8 mouse cellular contexts compared by ENCODE assay signal in the genomic region with DNA sequence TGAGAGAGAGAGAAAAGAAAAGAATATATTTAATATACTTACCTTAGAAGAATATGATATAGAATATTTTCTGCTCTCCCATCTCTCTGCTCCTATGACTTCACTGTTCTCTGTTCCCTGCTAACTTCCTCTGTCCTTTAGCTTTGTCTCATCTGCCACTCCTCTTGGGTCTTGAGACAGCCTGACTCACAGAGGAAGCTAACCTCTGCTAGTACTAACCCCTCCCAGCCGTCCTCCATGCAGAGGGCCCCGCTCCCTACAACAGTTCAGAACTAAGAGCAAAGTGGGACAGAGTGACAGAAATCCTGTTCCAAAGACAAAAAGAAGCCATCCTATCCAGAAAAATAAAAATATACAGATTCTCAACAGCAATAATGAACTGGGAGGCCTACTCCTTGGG. TPM values are rescaled to one million over a fixed set of nuclear protein-coding genes. Genes with fewer than 3 reads are reported as not detected.
DNase-seq lines count a peak whose midpoint lies in the region; ATAC-seq and TF ChIP-seq lines count a peak whose summit lies in the region.

A gene (minus strand): TSS at position 126 of the 400 bp plus-strand sequence.

- H3K36me3 ChIP-seq in ES-E14 (ENCODE audit: control insufficient read depth, insufficient read depth, low read length, poor library complexity, severe bottlenecking), result no peaks in the 10 kb centered on the region
- no peaks in the 10 kb centered on the region for H3K36me3 ChIP-seq in forebrain, postnatal 0 days (ENCODE audit: insufficient read depth)
- no peaks in the 10 kb centered on the region for H3K36me3 ChIP-seq in midbrain, embryonic 15.5 days (replicated peaks)

- in situ Hi-C loops in ES-E14 (cut with MboI; ENCODE audit: low sequenced_read_pairs in 2 of 2, unreplicated experiment in 2 of 2), result no loop called here

- no peak within 1 kb of the TSS for H3K9ac ChIP-seq in ES-E14 (ENCODE audit: insufficient read depth, low read depth, low read length, poor library complexity, severe bottlenecking)
- no peak within 1 kb of the TSS for H3K9ac ChIP-seq in forebrain, postnatal 0 days
- no peak within 1 kb of the TSS for H3K9ac ChIP-seq in midbrain, embryonic 15.5 days

- 93% methylated on average over 2 of the region's 2 CpGs for WGBS in forebrain, postnatal 0 days
- WGBS in midbrain, embryonic 15.5 days, result 90% methylated on average over 2 of the region's 2 CpGs

- DNase-seq in adrenal gland, adult 18-20 months (ENCODE audit: low spot score in 2 of 2), result no peak
- DNase-seq in adrenal gland, adult (ENCODE audit: inconsistent age in 2 of 2, low spot score in 1 of 2), result no peak
- no peak for DNase-seq in ES-E14 (ENCODE audit: low read depth, low spot score)
- no peak for DNase-seq in forebrain, postnatal 0 days
- no peak for DNase-seq in layer of hippocampus, postnatal 36 days
- no peak for DNase-seq in yolk sac, embryonic 10.5 days (ENCODE audit: low spot score)
- DNase-seq in kidney, postnatal 25 days, result no peak

- TF ChIP-seq CTCF in forebrain, postnatal 0 days (IDR thresholded peaks at IDR 0.05; ENCODE audit: low read depth), result no peak

- H3K27me3 ChIP-seq in forebrain, postnatal 0 days (ENCODE audit: insufficient read depth, low read length), result no peaks in the 10 kb centered on the region
- H3K27me3 ChIP-seq in midbrain, embryonic 15.5 days (replicated peaks), result no peaks in the 10 kb centered on the region

- H3K27ac ChIP-seq in ES-E14 (ENCODE audit: insufficient read depth, low read depth, low read length, poor library complexity, severe bottlenecking), result no peak within 1 kb of the TSS
- no peak within 1 kb of the TSS for H3K27ac ChIP-seq in forebrain, postnatal 0 days (ENCODE audit: low read depth, low read length)
- no peak within 1 kb of the TSS for H3K27ac ChIP-seq in midbrain, embryonic 15.5 days

- ATAC-seq in forebrain, postnatal 0 days, result no peak
- no peak for ATAC-seq in midbrain, embryonic 15.5 days (replicated peaks)

- H3K4me3 ChIP-seq in ES-E14 (ENCODE audit: insufficient read depth in 1 of 2, low read depth in 1 of 2, low read length in 2 of 2, poor library complexity in 1 of 2, severe bottlenecking in 1 of 2), result no peak within 1 kb of the TSS
- H3K4me3 ChIP-seq in forebrain, postnatal 0 days (ENCODE audit: low read depth, low read length), result no peak within 1 kb of the TSS
- H3K4me3 ChIP-seq in midbrain, embryonic 15.5 days, result no peak within 1 kb of the TSS

- H3K9me3 ChIP-seq in ES-E14 (ENCODE audit: control insufficient read depth, insufficient read depth, low read depth, low read length), result no peaks in the 10 kb centered on the region
- no peaks in the 10 kb centered on the region for H3K9me3 ChIP-seq in forebrain, postnatal 0 days (ENCODE audit: low read length)
- no peaks in the 10 kb centered on the region for H3K9me3 ChIP-seq in midbrain, embryonic 15.5 days

- H3K4me2 ChIP-seq in forebrain, postnatal 0 days (ENCODE audit: low read depth), result no peak within 1 kb of the TSS
- H3K4me2 ChIP-seq in midbrain, embryonic 15.5 days, result no peak within 1 kb of the TSS

- H3K4me1 ChIP-seq in ES-E14 (ENCODE audit: control insufficient read depth in 2 of 2, insufficient read depth in 2 of 2, low read length in 2 of 2, poor library complexity in 1 of 2), result peaks cover 2 to 7% of the 10 kb centered on the region in 2 experiments; a peak in 2 of 4 replicates
- 0 out of 2 replicates have a peak, but pooled peaks cover 5% of the 10 kb centered on the region for H3K4me1 ChIP-seq in forebrain, postnatal 0 days (ENCODE audit: insufficient read depth)
- H3K4me1 ChIP-seq in midbrain, embryonic 15.5 days, result peaks cover 8% of the 10 kb centered on the region; the same call in 1 of the 2 replicates

TF ChIP-seq in ES-E14, 5 proteins besides CTCF, POLR2A, EP300 and RAD21:
- no peak for TF ChIP-seq ZC3H11A (IDR thresholded peaks at IDR 0.05; ENCODE audit: borderline replicate concordance, low read depth, low read length)
- TF ChIP-seq HCFC1 (IDR thresholded peaks at IDR 0.05; ENCODE audit: borderline replicate concordance, insufficient read depth, low read length), result no peak
- TF ChIP-seq ZNF384 (IDR thresholded peaks at IDR 0.05; ENCODE audit: low read depth, low read length), result no peak
- no peak for TF ChIP-seq MAFK (IDR thresholded peaks at IDR 0.05; ENCODE audit: insufficient read depth, low read depth, low read length)
- no peak for TF ChIP-seq CHD2 (IDR thresholded peaks at IDR 0.05; ENCODE audit: low read depth, low read length)

RNA-seq across cellular contexts. Expression of the gene that starts here (rescaled TPM):
- 10 to 100 TPM; 11.7 to 12.9 TPM for total RNA-seq in adrenal gland, adult 18-20 months (2021)
- 25.3 and 26.2 TPM in 2 replicates for total RNA-seq in ES-E14 (2012; rRNA removed)
- total RNA-seq in forebrain, postnatal 0 days (2014; rRNA removed), result 12.1 TPM in 2 replicates
- polyA plus RNA-seq in forebrain, postnatal 0 days (2015; fragmentation: Nextera tagmentation; extraction: Ambion mirVana), result 7.9 and 14.1 TPM in 2 replicates
- total RNA-seq in layer of hippocampus, postnatal 36 days (2021), result 10 to 100 TPM; 21.0 to 21.4 TPM
- polyA plus RNA-seq in midbrain, embryonic 15.5 days (2015; fragmentation: Nextera tagmentation; extraction: Ambion mirVana), result 18.3 and 18.8 TPM in 2 replicates
